Mouse (Mus musculus): ENCODE data around the gene H2afx. TPM values are rescaled to one million over a fixed set of nuclear protein-coding genes. Genes with fewer than 3 reads are reported as not detected.
"Not testable (repeated sequence)": the region's sequence is repeated elsewhere in the genome, so short reads cannot be mapped to it uniquely, and the experiment has no call there.

H2afx gene
- polyA plus RNA-seq, 1 experiment from 2014 or later = 209 TPM

- Histone ChIP-seq H3K4me1 (replicated peaks) (peaks cover 11% of the 10 kb centered on the region), H3K9me3 (no peaks in the 10 kb centered on the region), H3K27ac (no peak overlapping the region), H3K4me2 (replicated peaks) (no peak overlapping the region), H3K9ac (replicated peaks) (no peak overlapping the region), H3K4me3 (replicated peaks) (no peak overlapping the region), H3K27me3 (no peaks in the 10 kb centered on the region), H3K36me3 (peaks cover 5% of the 10 kb centered on the region)
- ATAC-seq = no peak
- WGBS = 63% methylated on average over 3 of the region's 3 CpGs
Observed at GRCm38 (mm10) chr9:44364480-44364879, 30.0 kb downstream of the H2afx start.

GRCm38 (mm10) chr9:44373386-44373785 lies 38.9 kb downstream of the H2afx start:
- H3K4me2 ChIP-seq (replicated peaks) = no peak overlapping the region
- no peaks in the 10 kb centered on the region for H3K9me3 ChIP-seq
- no peaks in the 10 kb centered on the region for H3K27me3 ChIP-seq
- H3K4me3 ChIP-seq (replicated peaks) = no peak overlapping the region
- no peak for ATAC-seq
- peaks cover 7% of the 10 kb centered on the region for H3K4me1 ChIP-seq (replicated peaks)
- no peak overlapping the region for H3K9ac ChIP-seq (replicated peaks)
- H3K36me3 ChIP-seq = no peaks in the 10 kb centered on the region
- H3K27ac ChIP-seq = no peak overlapping the region

GRCm38 (mm10) chr9:44376141-44376540 lies 41.6 kb downstream of the H2afx start:
- no peaks in the 10 kb centered on the region for H3K9me3 ChIP-seq
- H3K4me1 ChIP-seq (replicated peaks) = peaks cover 24% of the 10 kb centered on the region
- H3K36me3 ChIP-seq = peaks cover 4% of the 10 kb centered on the region
- H3K4me2 ChIP-seq (replicated peaks) = no peak overlapping the region
- WGBS = 95% methylated on average over 6 of the region's 6 CpGs
- H3K9ac ChIP-seq (replicated peaks) = no peak overlapping the region
- ATAC-seq = no peak
- no peak overlapping the region for H3K4me3 ChIP-seq (replicated peaks)
- H3K27ac ChIP-seq = no peak overlapping the region
- H3K27me3 ChIP-seq = no peaks in the 10 kb centered on the region

- not testable (repeated sequence) for H3K27me3 ChIP-seq; H3K9ac ChIP-seq (replicated peaks); ATAC-seq; H3K4me3 ChIP-seq (replicated peaks); H3K4me2 ChIP-seq (replicated peaks); H3K27ac ChIP-seq; H3K9me3 ChIP-seq
- Histone ChIP-seq H3K36me3 (peaks cover 16% of the 10 kb centered on the region), H3K4me1 (replicated peaks) (peaks cover 29% of the 10 kb centered on the region)
- WGBS = 92% methylated on average over 2 of the region's 2 CpGs
Observed at GRCm38 (mm10) chr9:44377335-44377734, 42.8 kb downstream of the H2afx start.

GRCm38 (mm10) chr9:44378153-44378730 lies 43.7 kb downstream of the H2afx start:
- no peak for ATAC-seq
- H3K27ac ChIP-seq = peak overlapping the region; percentile 87
- peaks cover 25% of the 10 kb centered on the region for H3K36me3 ChIP-seq
- no peaks in the 10 kb centered on the region for H3K27me3 ChIP-seq
- 92% methylated on average over 5 of the region's 5 CpGs for WGBS
- peak overlapping the region; percentile 68 for H3K9ac ChIP-seq (replicated peaks)
- H3K4me2 ChIP-seq (replicated peaks) = peak overlapping the region; percentile 68
- peak overlapping the region; percentile 93 for H3K4me3 ChIP-seq (replicated peaks)
- H3K4me1 ChIP-seq (replicated peaks) = peaks cover 29% of the 10 kb centered on the region
- H3K9me3 ChIP-seq = no peaks in the 10 kb centered on the region

- under 1% methylated on average over 78 of the region's 83 CpGs for WGBS
- H3K27me3 ChIP-seq = no peaks in the 10 kb centered on the region
- H3K9ac ChIP-seq (replicated peaks) = peak within 1 kb of the TSS; percentile 95
- H3K27ac ChIP-seq = peak within 1 kb of the TSS; percentile 88
- peaks cover 35% of the 10 kb centered on the region for H3K36me3 ChIP-seq
- peak within 1 kb of the TSS; percentile 93 for H3K4me3 ChIP-seq (replicated peaks)
- peak within 1 kb of the TSS; percentile 86 for H3K4me2 ChIP-seq (replicated peaks)
- peak; percentile 98 for ATAC-seq
- H3K9me3 ChIP-seq = no peaks in the 10 kb centered on the region
- peaks cover 29% of the 10 kb centered on the region for H3K4me1 ChIP-seq (replicated peaks)
Observed at GRCm38 (mm10) chr9:44379054-44379834, 44.8 kb downstream of the H2afx start, which contains the start of gene Hyou1. Gene Hyou1 (plus strand): TSS chr9:44379490.

GRCm38 (mm10) chr9:44379862-44380261 lies 45.4 kb downstream of the H2afx start:
- H3K27me3 ChIP-seq = no peaks in the 10 kb centered on the region
- H3K9ac ChIP-seq (replicated peaks) = peak overlapping the region; percentile 95
- ATAC-seq = peak; percentile 53
- peaks cover 29% of the 10 kb centered on the region for H3K4me1 ChIP-seq (replicated peaks)
- peak overlapping the region; percentile 88 for H3K27ac ChIP-seq
- peaks cover 41% of the 10 kb centered on the region for H3K36me3 ChIP-seq
- peak overlapping the region; percentile 93 for H3K4me3 ChIP-seq (replicated peaks)
- H3K4me2 ChIP-seq (replicated peaks) = peak overlapping the region; percentile 86
- no peaks in the 10 kb centered on the region for H3K9me3 ChIP-seq
- WGBS = 12% methylated on average over 15 of the region's 15 CpGs

GRCm38 (mm10) chr9:44384596-44384995 lies 50.1 kb downstream of the H2afx start:
- Histone ChIP-seq H3K9ac (replicated peaks) (no peak overlapping the region), H3K27ac (no peak overlapping the region), H3K9me3 (no peaks in the 10 kb centered on the region), H3K4me3 (replicated peaks) (no peak overlapping the region), H3K4me2 (replicated peaks) (no peak overlapping the region), H3K4me1 (replicated peaks) (peaks cover 18% of the 10 kb centered on the region), H3K27me3 (no peaks in the 10 kb centered on the region), H3K36me3 (peaks cover 88% of the 10 kb centered on the region)
- no peak for ATAC-seq
- WGBS = 94% methylated on average over 13 of the region's 13 CpGs

Small RNA genes lying within 50 kb of the gene (microRNA-seq; reads per million reads assigned to microRNA genes)
- gene Gm44335 = not detected

Other genes starting within 250 kb of the H2afx start
- 0.16 TPM in 1 of 2 replicates, not detected in the other for gene Mfrp, start 233.0 kb upstream of the H2afx start, polyA plus RNA-seq (2015; fragmentation: Nextera tagmentation; extraction: Ambion mirVana)
- 1.9 and 2.5 TPM in 2 replicates for gene C1qtnf5, start 227.4 kb upstream of the H2afx start, polyA plus RNA-seq (2015; fragmentation: Nextera tagmentation; extraction: Ambion mirVana)
- 0.24 and 0.36 TPM in 2 replicates for gene Gm49380, start 221.2 kb upstream of the H2afx start, polyA plus RNA-seq (2015; fragmentation: Nextera tagmentation; extraction: Ambion mirVana)
- gene Rnf26, start 221.2 kb upstream of the H2afx start, polyA plus RNA-seq (2015; fragmentation: Nextera tagmentation; extraction: Ambion mirVana) = 29.9 and 32.7 TPM in 2 replicates
- gene Mcam, start 200.2 kb upstream of the H2afx start, polyA plus RNA-seq (2015; fragmentation: Nextera tagmentation; extraction: Ambion mirVana) = 11.6 and 13.7 TPM in 2 replicates
- gene Cbl, start 100.6 kb upstream of the H2afx start, polyA plus RNA-seq (2015; fragmentation: Nextera tagmentation; extraction: Ambion mirVana) = 26.2 and 28.5 TPM in 2 replicates
- not detected in 2 replicates for gene Ccdc153, start 94.0 kb upstream of the H2afx start, polyA plus RNA-seq (2015; fragmentation: Nextera tagmentation; extraction: Ambion mirVana)
- 0.48 and 0.64 TPM in 2 replicates for gene Pdzd3, start 83.2 kb upstream of the H2afx start, polyA plus RNA-seq (2015; fragmentation: Nextera tagmentation; extraction: Ambion mirVana)
- 3.3 and 3.5 TPM in 2 replicates for gene Nlrx1, start 66.1 kb upstream of the H2afx start, polyA plus RNA-seq (2015; fragmentation: Nextera tagmentation; extraction: Ambion mirVana)
- 17.3 and 18.1 TPM in 2 replicates for gene Abcg4, start 46.1 kb upstream of the H2afx start, polyA plus RNA-seq (2015; fragmentation: Nextera tagmentation; extraction: Ambion mirVana)
- gene Hinfp, start 29.0 kb upstream of the H2afx start, polyA plus RNA-seq (2015; fragmentation: Nextera tagmentation; extraction: Ambion mirVana) = 37.5 and 38.5 TPM in 2 replicates
- gene C2cd2l, start 14.4 kb upstream of the H2afx start, polyA plus RNA-seq (2015; fragmentation: Nextera tagmentation; extraction: Ambion mirVana) = 23.0 and 27.3 TPM in 2 replicates
- 40.8 TPM in 2 replicates for gene Dpagt1, start 8.7 kb upstream of the H2afx start, polyA plus RNA-seq (2015; fragmentation: Nextera tagmentation; extraction: Ambion mirVana)
- gene Hmbs, start 9.5 kb downstream of the H2afx start, polyA plus RNA-seq (2015; fragmentation: Nextera tagmentation; extraction: Ambion mirVana) = 72.3 and 72.9 TPM in 2 replicates
- gene Vps11, start 27.0 kb downstream of the H2afx start, polyA plus RNA-seq (2015; fragmentation: Nextera tagmentation; extraction: Ambion mirVana) = 41.2 and 41.6 TPM in 2 replicates
- gene Hyou1, start 44.8 kb downstream of the H2afx start, polyA plus RNA-seq (2015; fragmentation: Nextera tagmentation; extraction: Ambion mirVana) = 28.1 and 28.4 TPM in 2 replicates
- 34.7 and 35.9 TPM in 2 replicates for gene Slc37a4, start 62.2 kb downstream of the H2afx start, polyA plus RNA-seq (2015; fragmentation: Nextera tagmentation; extraction: Ambion mirVana)
- gene Rps25, start 72.4 kb downstream of the H2afx start, polyA plus RNA-seq (2015; fragmentation: Nextera tagmentation; extraction: Ambion mirVana) = 1,334 and 1,353 TPM in 2 replicates
- 357 and 364 TPM in 2 replicates for gene Trappc4, start 72.9 kb downstream of the H2afx start, polyA plus RNA-seq (2015; fragmentation: Nextera tagmentation; extraction: Ambion mirVana)
- 36.7 and 40.7 TPM in 2 replicates for gene Ccdc84, start 83.9 kb downstream of the H2afx start, polyA plus RNA-seq (2015; fragmentation: Nextera tagmentation; extraction: Ambion mirVana)
- gene Foxr1, start 106.4 kb downstream of the H2afx start, polyA plus RNA-seq (2015; fragmentation: Nextera tagmentation; extraction: Ambion mirVana) = not detected in 2 replicates
- not detected in 2 replicates for gene Upk2, start 120.3 kb downstream of the H2afx start, polyA plus RNA-seq (2015; fragmentation: Nextera tagmentation; extraction: Ambion mirVana)
- gene Bcl9l, start 148.1 kb downstream of the H2afx start, polyA plus RNA-seq (2015; fragmentation: Nextera tagmentation; extraction: Ambion mirVana) = 8.0 and 9.2 TPM in 2 replicates
- gene Cxcr5, start 227.2 kb downstream of the H2afx start, polyA plus RNA-seq (2015; fragmentation: Nextera tagmentation; extraction: Ambion mirVana) = not detected in 2 replicates